Mouse (Mus musculus): ENCODE measurements around the gene Olfr391-ps. TPM values are rescaled to one million over a fixed set of nuclear protein-coding genes. Genes with fewer than 3 reads are reported as not detected.

Olfr391-ps gene
- polyA plus RNA-seq (2015; fragmentation: Nextera tagmentation; extraction: Ambion mirVana), result not detected in 2 replicates

DNA sequence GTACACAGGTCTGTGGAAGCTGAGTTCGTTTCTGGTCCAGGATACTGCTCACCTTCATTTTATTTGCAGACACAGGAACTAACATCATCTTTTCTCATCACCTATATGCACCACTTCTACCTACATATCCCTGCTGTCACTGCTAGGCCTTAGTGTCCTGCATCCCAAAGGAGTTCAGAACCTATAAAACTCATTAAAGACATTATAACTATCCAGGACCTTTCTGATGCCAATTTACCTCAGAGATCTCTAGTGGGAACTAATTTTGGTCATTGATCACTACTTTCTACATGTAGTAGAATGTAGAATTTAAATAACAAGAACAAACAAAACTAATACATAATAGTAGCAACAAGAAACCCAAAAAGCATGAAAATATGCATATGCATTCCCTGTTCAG is at the start of gene Olfr391-ps:
TSS of gene Olfr391-ps (minus strand) at position 101 of the 400 bp plus-strand sequence.

DNA sequence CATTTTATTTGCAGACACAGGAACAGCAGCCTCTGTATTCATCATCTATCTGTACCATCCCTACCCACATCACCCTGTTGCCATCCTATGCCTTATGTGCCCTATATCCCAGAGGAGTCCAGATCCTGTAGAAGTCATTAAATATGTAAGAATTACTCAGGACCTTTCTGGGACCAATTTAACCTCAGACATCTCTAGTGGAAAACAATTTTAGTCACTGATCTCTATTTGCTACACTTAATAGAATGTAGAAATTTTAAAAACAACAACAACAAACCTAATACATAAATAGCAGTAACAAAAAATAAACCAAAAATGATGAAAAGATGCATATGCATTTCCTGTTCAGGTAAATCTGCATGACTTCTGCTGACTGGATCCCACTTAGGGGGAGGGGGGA is 48.5 kb upstream of the Olfr391-ps start, which contains the start of gene Olfr393:
TSS of gene Olfr393 (minus strand) at position 101 of the 400 bp plus-strand sequence.

DNA sequence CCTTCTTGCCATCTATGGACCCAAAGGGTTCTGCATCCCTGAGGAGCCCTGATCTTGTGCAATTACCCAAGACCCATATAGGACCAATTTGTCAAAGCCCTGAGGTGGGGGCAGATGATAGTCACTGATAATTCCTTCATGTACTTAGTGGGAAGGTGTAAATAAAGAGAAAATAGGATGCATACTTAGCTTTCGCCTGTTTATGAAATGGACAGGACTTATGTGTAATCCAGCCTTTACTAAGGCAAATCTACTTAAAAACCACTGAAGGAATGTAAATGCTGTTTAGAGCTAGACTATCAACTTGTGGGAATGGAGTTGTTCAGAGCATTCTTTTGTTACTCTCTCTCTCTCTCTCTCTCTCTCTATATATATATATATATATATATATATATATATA is 14.1 kb upstream of the Olfr391-ps start, which contains the start of gene Olfr392:
TSS of gene Olfr392 (minus strand) at position 101 of the 400 bp plus-strand sequence.

DNA sequence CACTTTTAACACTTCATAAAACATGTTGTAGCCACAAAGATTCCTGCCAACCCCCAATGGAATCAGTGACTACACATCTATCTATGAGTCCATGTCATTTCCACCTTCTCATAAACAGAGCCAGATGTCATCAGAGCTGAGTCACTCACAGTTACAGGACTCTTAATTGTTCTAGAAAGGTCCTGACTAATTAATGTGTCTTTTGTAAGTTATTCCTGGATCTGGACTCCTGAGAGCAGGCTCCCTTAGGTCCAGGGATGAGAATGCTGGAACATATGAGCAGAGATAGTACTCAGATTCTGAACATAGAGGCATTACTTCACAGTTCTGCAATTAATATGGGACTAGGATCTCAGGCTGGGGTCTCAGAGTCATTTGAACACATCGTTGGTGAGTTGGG is 20.2 kb downstream of the Olfr391-ps start, which contains the start of gene Olfr390:
TSS of gene Olfr390 (plus strand) at position 301 of the 400 bp plus-strand sequence.

DNA sequence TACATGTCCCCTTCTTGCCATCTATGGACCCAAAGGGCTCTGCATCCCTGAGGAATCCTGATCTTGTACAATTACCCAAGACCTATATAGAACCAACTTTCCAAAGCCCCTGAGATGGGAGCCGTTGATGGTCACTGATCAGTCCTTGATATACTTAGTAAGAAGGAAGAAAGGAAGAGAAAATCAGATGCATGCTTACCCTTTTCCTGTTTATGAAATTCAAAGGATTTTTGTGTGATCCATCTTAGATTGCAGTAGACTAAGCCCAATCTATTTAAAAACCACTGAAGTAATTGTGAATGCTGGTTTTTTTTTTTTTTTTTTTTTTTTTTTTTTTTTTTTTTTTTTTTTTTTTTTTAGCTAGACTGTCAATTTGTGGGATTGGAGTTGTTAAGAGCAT is 22.2 kb downstream of the Olfr391-ps start, which contains the start of gene Olfr389:
TSS of gene Olfr389 (minus strand) at position 101 of the 400 bp plus-strand sequence.

Other genes with a start within 250 kb of the Olfr391-ps start
- not detected in 2 replicates for gene Olfr385, start 210.0 kb downstream of the Olfr391-ps start, polyA plus RNA-seq (2015; fragmentation: Nextera tagmentation; extraction: Ambion mirVana)
- not detected in 2 replicates for gene Olfr384, start 204.5 kb downstream of the Olfr391-ps start, polyA plus RNA-seq (2015; fragmentation: Nextera tagmentation; extraction: Ambion mirVana)
- gene Zfp735, start 114.3 kb downstream of the Olfr391-ps start, polyA plus RNA-seq (2015; fragmentation: Nextera tagmentation; extraction: Ambion mirVana), result not detected in 2 replicates
- not detected in 2 replicates for gene Olfr389, start 22.3 kb downstream of the Olfr391-ps start, polyA plus RNA-seq (2015; fragmentation: Nextera tagmentation; extraction: Ambion mirVana)
- not detected in 2 replicates for gene Olfr390, start 20.1 kb downstream of the Olfr391-ps start, polyA plus RNA-seq (2015; fragmentation: Nextera tagmentation; extraction: Ambion mirVana)
- not detected in 2 replicates for gene Olfr392, start 14.0 kb upstream of the Olfr391-ps start, polyA plus RNA-seq (2015; fragmentation: Nextera tagmentation; extraction: Ambion mirVana)
- not detected in 2 replicates for gene Olfr393, start 48.4 kb upstream of the Olfr391-ps start, polyA plus RNA-seq (2015; fragmentation: Nextera tagmentation; extraction: Ambion mirVana)
- not detected in 2 replicates for gene Olfr394, start 87.7 kb upstream of the Olfr391-ps start, polyA plus RNA-seq (2015; fragmentation: Nextera tagmentation; extraction: Ambion mirVana)
- not detected in 2 replicates for gene Olfr395, start 106.2 kb upstream of the Olfr391-ps start, polyA plus RNA-seq (2015; fragmentation: Nextera tagmentation; extraction: Ambion mirVana)
- not detected in 2 replicates for gene Olfr23, start 133.6 kb upstream of the Olfr391-ps start, polyA plus RNA-seq (2015; fragmentation: Nextera tagmentation; extraction: Ambion mirVana)
- gene Olfr397, start 157.8 kb upstream of the Olfr391-ps start, polyA plus RNA-seq (2015; fragmentation: Nextera tagmentation; extraction: Ambion mirVana), result not detected in 2 replicates
- gene Olfr398, start 187.4 kb upstream of the Olfr391-ps start, polyA plus RNA-seq (2015; fragmentation: Nextera tagmentation; extraction: Ambion mirVana), result not detected in 2 replicates

Data from skeletal muscle tissue, postnatal 0 days (tissue).